Mouse (Mus musculus) embryonic facial prominence, embryonic 11.5 days (tissue): ENCODE results near the gene Agbl2. TPM values are rescaled to one million over a fixed set of nuclear protein-coding genes. Genes with fewer than 3 reads are reported as not detected.
A peak's percentile ranks its signal among the peaks of the same experiment; 100 is the strongest.

Experiments used
- ATAC-seq: fragments of 200-750 bp; cut with Nextera tagmentation; replicated peaks from 2 replicates; pipeline ENCODE4 v1.8.0; 2017; ENCODE audit warnings: low read depth; ENCODE audit not compliant: insufficient number of reproducible peaks, low FRiP score, low TSS enrichment
- DNase-seq: peaks from one replicate; pipeline ENCODE4 v3.0.0-alpha.2; 2015; ENCODE audit warnings: low spot score
- H3K27ac ChIP-seq: fragments of 300-500 bp; sonication (generic); replicated peaks from 2 replicates; pipeline ENCODE4 v1.5.1; 2014; ENCODE audit warnings: mild to moderate bottlenecking, low read depth, low read length, control low read depth
- H3K27me3 ChIP-seq: fragments of 300-500 bp; sonication (generic); 2 replicates; pipeline ENCODE4 v1.6.1; 2014; ENCODE audit warnings: mild to moderate bottlenecking, low read length, moderate library complexity, mixed read lengths; ENCODE audit not compliant: control insufficient read depth, insufficient read depth
- H3K36me3 ChIP-seq: fragments of 300-500 bp; sonication (generic); replicated peaks from 2 replicates; pipeline ENCODE4 v1.6.1; 2014; ENCODE audit warnings: low read depth, mild to moderate bottlenecking, low read length, moderate library complexity, mixed read lengths; ENCODE audit not compliant: control insufficient read depth, insufficient read depth
- H3K4me1 ChIP-seq: fragments of 300-500 bp; sonication (generic); 2 replicates; pipeline ENCODE4 v1.6.1; 2014; ENCODE audit warnings: low read length, mixed read lengths; ENCODE audit not compliant: control insufficient read depth, insufficient read depth
- H3K4me2 ChIP-seq: fragments of 300-500 bp; sonication (generic); 2 replicates; pipeline ENCODE4 v1.6.1; 2014; ENCODE audit warnings: low read depth, mild to moderate bottlenecking, control low read depth, low read length, moderate library complexity
- H3K4me3 ChIP-seq: fragments of 300-500 bp; sonication (generic); 2 replicates; pipeline ENCODE4 v1.5.1; 2014; ENCODE audit warnings: low read depth, low read length, control low read depth
- H3K9ac ChIP-seq: fragments of 300-500 bp; sonication (generic); replicated peaks from 2 replicates; pipeline ENCODE4 v1.6.1; 2014; ENCODE audit warnings: mild to moderate bottlenecking, control low read depth, low read length
- H3K9me3 ChIP-seq: fragments of 300-500 bp; sonication (generic); replicated peaks from 2 replicates; pipeline ENCODE4 v1.6.1; 2016; ENCODE audit warnings: mild to moderate bottlenecking, low read length, inconsistent platforms, mixed read lengths; ENCODE audit not compliant: control insufficient read depth
- WGBS: fragments of 180-500 bp; shearing (Covaris S2); extraction: QIAGEN DNeasy Blood & Tissue Kit; methylation state at CpG from one replicate; pipeline ENCODE4 v1.1.7; 2014; 5-methylcytosine and 5-hydroxymethylcytosine counted together
- polyA plus RNA-seq: library from polyadenylated mRNA; unstranded; fragments of >200 nt; fragmentation: Nextera tagmentation; extraction: Ambion mirVana; gene quantifications from 2 replicates; pipeline ENCODE4 v1.2.1, GENCODE M21; 2014

The Agbl2 gene
- polyA plus RNA-seq, 1 experiment from 2014 or later, result 0.91 TPM

- peak overlapping the region; percentile 91 for H3K9ac ChIP-seq
- peak overlapping the region; percentile 87 for H3K27ac ChIP-seq
- DNase-seq (peak; percentile 26), ATAC-seq (peak; percentile 15)
- H3K9me3 ChIP-seq, result no peaks in the 10 kb centered on the region
- H3K27me3 ChIP-seq, result no peaks in the 10 kb centered on the region
- under 1% methylated on average over 54 of the region's 54 CpGs for WGBS
- H3K4me2 ChIP-seq, result peak overlapping the region; percentile 45
- no peaks in the 10 kb centered on the region; the same call in 1 of the 2 replicates for H3K36me3 ChIP-seq
- no peaks in the 10 kb centered on the region for H3K4me1 ChIP-seq
- H3K4me3 ChIP-seq, result peak overlapping the region; percentile 74
These were observed 36.6 kb upstream of the Agbl2 start for GRCm38 (mm10) chr2:90745740-90746537.

GRCm38 (mm10) chr2:90746538-90746865, 36.0 kb upstream of the Agbl2 start:
- 12% methylated on average over 4 of the region's 4 CpGs for WGBS
- Histone ChIP-seq H3K9me3 (no peaks in the 10 kb centered on the region), H3K9ac (peak overlapping the region; percentile 91), H3K36me3 (peaks cover 3% of the 10 kb centered on the region; the same call in 1 of the 2 replicates), H3K4me3 (peak overlapping the region; percentile 74), H3K27ac (no peak overlapping the region), H3K4me1 (no peaks in the 10 kb centered on the region), H3K4me2 (peak overlapping the region; percentile 45), H3K27me3 (no peaks in the 10 kb centered on the region)
- DNase-seq (no peak), ATAC-seq (no peak)

GRCm38 (mm10) chr2:90747131-90747530, 35.4 kb upstream of the Agbl2 start:
- no peaks in the 10 kb centered on the region for H3K4me1 ChIP-seq
- peaks cover 3% of the 10 kb centered on the region; the same call in 1 of the 2 replicates for H3K36me3 ChIP-seq
- H3K4me2 ChIP-seq, result no peak overlapping the region
- no peaks in the 10 kb centered on the region for H3K27me3 ChIP-seq
- H3K9ac ChIP-seq, result no peak overlapping the region
- no peaks in the 10 kb centered on the region for H3K9me3 ChIP-seq
- DNase-seq (no peak), ATAC-seq (no peak)
- no peak overlapping the region for H3K4me3 ChIP-seq
- WGBS, result 92% methylated on average over 10 of the region's 10 CpGs
- H3K27ac ChIP-seq, result no peak overlapping the region

- Histone ChIP-seq H3K9me3 (no peaks in the 10 kb centered on the region), H3K4me3 (no peak overlapping the region), H3K4me1 (no peaks in the 10 kb centered on the region), H3K9ac (no peak overlapping the region), H3K27me3 (no peaks in the 10 kb centered on the region), H3K27ac (no peak overlapping the region), H3K36me3 (peaks cover 20% of the 10 kb centered on the region), H3K4me2 (no peak overlapping the region)
- ATAC-seq (no peak), DNase-seq (no peak)
- 81% methylated on average over 6 of the region's 6 CpGs for whole genome bisulfite sequencing
These were observed 32.7 kb upstream of the Agbl2 start for GRCm38 (mm10) chr2:90749676-90750459.

GRCm38 (mm10) chr2:90753565-90753964, 29.0 kb upstream of the Agbl2 start:
- Histone ChIP-seq H3K4me2 (no peak overlapping the region), H3K4me3 (no peak overlapping the region), H3K9me3 (no peaks in the 10 kb centered on the region), H3K27me3 (no peaks in the 10 kb centered on the region), H3K27ac (no peak overlapping the region), H3K36me3 (peaks cover 20% of the 10 kb centered on the region), H3K9ac (no peak overlapping the region), H3K4me1 (no peaks in the 10 kb centered on the region)
- ATAC-seq (no peak), DNase-seq (no peak)
- 95% methylated on average over 2 of the region's 2 CpGs for WGBS

GRCm38 (mm10) chr2:90754188-90754587, 28.3 kb upstream of the Agbl2 start:
- no peak overlapping the region for H3K4me3 ChIP-seq
- ATAC-seq, result no peak
- no peak overlapping the region for H3K27ac ChIP-seq
- 97% methylated on average over 3 of the region's 3 CpGs for WGBS
- H3K27me3 ChIP-seq, result no peaks in the 10 kb centered on the region
- no peaks in the 10 kb centered on the region for H3K9me3 ChIP-seq
- no peak overlapping the region for H3K9ac ChIP-seq
- peaks cover 22% of the 10 kb centered on the region for H3K36me3 ChIP-seq
- no peak for DNase-seq
- no peak overlapping the region for H3K4me2 ChIP-seq
- no peaks in the 10 kb centered on the region for H3K4me1 ChIP-seq

GRCm38 (mm10) chr2:90765123-90765522, 17.4 kb upstream of the Agbl2 start:
- H3K27me3 ChIP-seq, result no peaks in the 10 kb centered on the region
- peaks cover 36% of the 10 kb centered on the region for H3K36me3 ChIP-seq
- ATAC-seq (no peak), DNase-seq (no peak)
- H3K27ac ChIP-seq, result no peak overlapping the region
- no peak overlapping the region for H3K4me3 ChIP-seq
- H3K9ac ChIP-seq, result no peak overlapping the region
- H3K9me3 ChIP-seq, result no peaks in the 10 kb centered on the region
- no peaks in the 10 kb centered on the region for H3K4me1 ChIP-seq
- WGBS, result 81% methylated on average over 3 of the region's 3 CpGs
- no peak overlapping the region for H3K4me2 ChIP-seq

GRCm38 (mm10) chr2:90781323-90781722, 1.2 kb upstream of the Agbl2 start:
- Histone ChIP-seq H3K4me3 (no peak overlapping the region), H3K4me1 (no peaks in the 10 kb centered on the region; the same call in 1 of the 2 replicates), H3K9ac (no peak overlapping the region), H3K27me3 (no peaks in the 10 kb centered on the region; the same call in 1 of the 2 replicates), H3K4me2 (no peak overlapping the region), H3K9me3 (no peaks in the 10 kb centered on the region), H3K36me3 (peaks cover 10% of the 10 kb centered on the region), H3K27ac (no peak overlapping the region)
- 13% methylated on average over 3 of the region's 3 CpGs for WGBS
- ATAC-seq (no peak), DNase-seq (no peak)
